Mouse (Mus musculus) CH12.LX (cell line): Measurements from ENCODE around the gene Kif1c.

Experiments
- CHD2 ChIP-seq: IDR thresholded peaks from 2 replicates; pipeline ENCODE4 v1.6.1; 2011; ENCODE audit warnings: low read length, improper control_type of control experiment
- CTCF ChIP-seq, 2 experiments: IDR thresholded peaks in 1 of 2; conservative IDR thresholded peaks in 1 of 2; 2 replicates each; pipeline ENCODE4 v1.5.1; 2011 to 2012; ENCODE audit warnings: low read depth in 2 of 2, low read length in 2 of 2, improper control_type of control experiment in 1 of 2, inconsistent platforms in 1 of 2, mild to moderate bottlenecking in 1 of 2, moderate library complexity in 1 of 2
- E2F4 ChIP-seq: IDR thresholded peaks from 2 replicates; pipeline ENCODE4 v1.6.1; 2011; ENCODE audit warnings: low read depth, low read length, improper control_type of control experiment; ENCODE audit not compliant: insufficient replicate concordance
- EP300 ChIP-seq: IDR thresholded peaks from 2 replicates; pipeline ENCODE4 v1.6.1; 2011; ENCODE audit warnings: low read length, improper control_type of control experiment
- HCFC1 ChIP-seq: IDR thresholded peaks from 2 replicates; pipeline ENCODE4 v1.6.1; 2012; ENCODE audit warnings: low read depth, mild to moderate bottlenecking, inconsistent platforms, low read length, improper control_type of control experiment
- MAX ChIP-seq: IDR thresholded peaks from 2 replicates; pipeline ENCODE4 v1.6.1; 2011; ENCODE audit warnings: low read length, improper control_type of control experiment
- NRF1 ChIP-seq: IDR thresholded peaks from 2 replicates; pipeline ENCODE4 v1.6.1; 2014; ENCODE audit warnings: low read depth, mild to moderate bottlenecking, inconsistent platforms, low read length, improper control_type of control experiment, moderate library complexity
- POLR2A ChIP-seq: IDR thresholded peaks from 2 replicates; pipeline ENCODE4 v1.6.1; 2011; ENCODE audit warnings: low read depth, mild to moderate bottlenecking, improper control_type of control experiment, low read length

GRCm38 (mm10) chr11:70715832-70716231 lies 15.5 kb downstream of the Kif1c start:
- no peak for TF ChIP-seq CTCF (conservative IDR thresholded peaks at IDR 0.05 in 1 of 2, IDR thresholded peaks at IDR 0.05 in 1 of 2; ENCODE audit: low read depth in 2 of 2, low read length in 2 of 2)
- no peak for TF ChIP-seq HCFC1
- TF ChIP-seq MAX: no peak
- TF ChIP-seq EP300: no peak
- TF ChIP-seq NRF1: no peak
- TF ChIP-seq CHD2: no peak
- no peak for TF ChIP-seq POLR2A
- no peak for TF ChIP-seq E2F4
